Mouse (Mus musculus): ENCODE data around the gene Zfp598. TPM values are rescaled to one million over a fixed set of nuclear protein-coding genes. Genes with fewer than 3 reads are reported as not detected.
A peak's percentile ranks its signal among the peaks of the same experiment; 100 is the strongest.
"Not testable (repeated sequence)": the region's sequence is repeated elsewhere in the genome, so short reads cannot be mapped to it uniquely, and the experiment has no call there.

The Zfp598 gene
- polyA plus RNA-seq, 1 experiment = 59.7 TPM

GRCm38 (mm10) chr17:24719494-24720222, 50.2 kb downstream of the Zfp598 start:
- peaks cover 7% of the 10 kb centered on the region; the same call in 1 of the 2 replicates for H3K4me1 ChIP-seq (ENCODE audit: control insufficient read depth, insufficient read depth, insufficient read length)
- H3K4me3 ChIP-seq (ENCODE audit: extremely low read depth, insufficient read depth, insufficient read length) = peak overlapping the region; percentile 79
- TF ChIP-seq CTCF (IDR thresholded peaks at IDR 0.05; ENCODE audit: extremely low read depth, insufficient read depth, insufficient read length, insufficient replicate concordance) (no peak), POLR2A (IDR thresholded peaks at IDR 0.05; ENCODE audit: low read depth, low read length) (peak; percentile 86)
- peak overlapping the region; percentile 76 for H3K27ac ChIP-seq (ENCODE audit: insufficient read depth, low read length)
- H3K27me3 ChIP-seq (ENCODE audit: control insufficient read depth, insufficient read depth, low read length) = no peaks in the 10 kb centered on the region
- peak; percentile 96 to 97 for DNase-seq (ENCODE audit: low read depth in 1 of 2, low spot score in 2 of 2)
- H3K36me3 ChIP-seq (ENCODE audit: control insufficient read depth, insufficient read depth, low read length) = peaks cover 14% of the 10 kb centered on the region
- under 1% methylated on average over 61 of the region's 61 CpGs for WGBS

- not testable (repeated sequence) for H3K4me1 ChIP-seq (ENCODE audit: control insufficient read depth, insufficient read depth, insufficient read length); H3K27me3 ChIP-seq (ENCODE audit: control insufficient read depth, insufficient read depth, low read length); H3K27ac ChIP-seq (ENCODE audit: insufficient read depth, low read length); DNase-seq (ENCODE audit: low read depth in 1 of 2, low spot score in 2 of 2)
- peaks cover 14% of the 10 kb centered on the region for H3K36me3 ChIP-seq (ENCODE audit: control insufficient read depth, insufficient read depth, low read length)
- H3K4me3 ChIP-seq (ENCODE audit: extremely low read depth, insufficient read depth, insufficient read length) = peak overlapping the region; percentile 66
- WGBS = 2% methylated on average over 11 of the region's 11 CpGs
These were observed 51.1 kb downstream of the Zfp598 start for GRCm38 (mm10) chr17:24720616-24721015.

- DNase-seq (ENCODE audit: low read depth in 1 of 2, low spot score in 2 of 2); H3K27me3 ChIP-seq (ENCODE audit: control insufficient read depth, insufficient read depth, low read length); H3K4me3 ChIP-seq (ENCODE audit: extremely low read depth, insufficient read depth, insufficient read length); H3K4me1 ChIP-seq (ENCODE audit: control insufficient read depth, insufficient read depth, insufficient read length); H3K27ac ChIP-seq (ENCODE audit: insufficient read depth, low read length): not testable (repeated sequence)
- peaks cover 12% of the 10 kb centered on the region for H3K36me3 ChIP-seq (ENCODE audit: control insufficient read depth, insufficient read depth, low read length)
- WGBS = 60% methylated on average over 7 of the region's 7 CpGs
These were observed 52.0 kb downstream of the Zfp598 start for GRCm38 (mm10) chr17:24721383-24721955.

DNA sequence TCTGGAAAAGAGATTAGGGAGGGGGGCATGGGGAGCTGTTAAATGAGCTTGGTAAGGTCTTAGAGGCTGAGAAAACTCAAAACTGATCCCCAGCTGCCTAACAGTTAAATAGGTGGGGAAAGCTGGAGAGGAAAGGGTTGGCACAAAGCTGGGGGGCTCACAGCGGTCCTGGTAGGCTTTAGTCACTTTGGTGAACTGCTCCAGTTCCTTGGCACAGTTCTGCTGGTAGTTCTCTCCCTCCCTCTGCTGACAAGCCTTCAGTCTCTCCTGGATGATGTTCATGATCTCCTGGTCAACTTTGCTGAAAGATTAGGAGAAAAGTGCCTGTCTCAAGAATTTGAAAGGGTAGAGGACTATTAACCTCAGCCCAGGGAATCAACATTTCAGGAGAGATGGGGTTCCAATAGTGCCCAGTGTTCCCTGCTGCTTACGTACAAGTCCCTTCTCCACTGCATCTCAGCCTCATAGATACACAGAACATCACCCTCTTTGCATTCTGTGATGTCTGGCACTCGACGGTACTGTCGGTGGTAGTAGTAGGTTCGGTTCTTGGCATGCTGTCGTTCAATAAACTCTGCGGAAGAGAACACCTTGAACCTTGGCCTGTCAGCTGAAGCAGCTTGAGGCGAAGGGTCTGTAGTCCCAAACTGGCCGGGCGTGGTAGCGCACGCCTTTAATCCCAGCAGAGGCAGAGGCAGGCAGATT, 52.9 kb downstream of the Zfp598 start:
- Histone ChIP-seq H3K4me1 (ENCODE audit: control insufficient read depth, insufficient read depth, insufficient read length) (peaks cover 7% of the 10 kb centered on the region), H3K4me3 (ENCODE audit: extremely low read depth, insufficient read depth, insufficient read length) (no peak overlapping the region), H3K36me3 (ENCODE audit: control insufficient read depth, insufficient read depth, low read length) (peaks cover 12% of the 10 kb centered on the region), H3K27ac (ENCODE audit: insufficient read depth, low read length) (no peak overlapping the region), H3K27me3 (ENCODE audit: control insufficient read depth, insufficient read depth, low read length) (no peaks in the 10 kb centered on the region)
- TF ChIP-seq POLR2A (IDR thresholded peaks at IDR 0.05; ENCODE audit: low read depth, low read length) = no peak
- 57% methylated on average over 13 of the region's 13 CpGs for WGBS
- DNase-seq (ENCODE audit: low read depth in 1 of 2, low spot score in 2 of 2) = no peak

DNA sequence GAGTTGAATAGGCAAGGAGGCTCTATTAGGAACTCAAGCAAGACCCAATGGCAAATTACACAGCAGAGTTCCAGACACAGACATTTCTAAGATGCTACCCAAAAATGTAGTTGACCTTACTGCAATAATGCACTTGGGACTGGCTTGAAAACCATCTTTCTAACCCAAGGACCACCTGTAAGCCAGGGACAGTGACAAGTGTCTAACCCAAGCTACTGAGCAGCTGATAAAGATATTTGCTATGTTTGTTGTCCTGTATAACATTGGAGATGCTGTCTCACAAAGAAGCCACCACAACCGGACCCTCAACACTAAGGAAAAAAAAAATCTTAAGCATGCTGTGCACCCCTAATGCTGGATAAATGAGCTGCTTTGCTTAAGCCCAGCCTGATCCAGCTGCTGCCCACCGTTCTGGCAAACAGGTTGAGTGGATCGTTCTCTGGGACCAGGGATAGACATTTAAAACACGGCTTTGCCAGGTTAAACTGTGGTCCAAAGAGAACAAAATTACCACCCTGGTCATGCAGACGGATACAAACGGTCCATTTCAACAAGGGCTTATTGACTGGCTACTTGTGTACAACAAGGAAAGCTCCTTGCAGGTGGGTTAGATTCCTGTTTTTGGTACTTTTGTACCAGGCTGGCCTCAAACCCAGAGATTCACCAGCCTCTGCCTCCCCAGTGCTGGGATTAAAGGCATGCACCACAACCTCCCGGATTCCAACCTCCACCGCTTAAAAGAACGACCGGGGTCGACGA, 53.8 kb downstream of the Zfp598 start:
- 3% methylated on average over 12 of the region's 12 CpGs for WGBS
- H3K4me1 ChIP-seq (ENCODE audit: control insufficient read depth, insufficient read depth, insufficient read length) = peaks cover 7% of the 10 kb centered on the region
- no peak for TF ChIP-seq CTCF (IDR thresholded peaks at IDR 0.05; ENCODE audit: extremely low read depth, insufficient read depth, insufficient read length, insufficient replicate concordance)
- no peak for TF ChIP-seq POLR2A (IDR thresholded peaks at IDR 0.05; ENCODE audit: low read depth, low read length)

GRCm38 (mm10) chr17:24723881-24724180, 54.3 kb downstream of the Zfp598 start:
- peaks cover 7% of the 10 kb centered on the region for H3K4me1 ChIP-seq (ENCODE audit: control insufficient read depth, insufficient read depth, insufficient read length)
- H3K4me3 ChIP-seq (ENCODE audit: extremely low read depth, insufficient read depth, insufficient read length) = peak overlapping the region; percentile 98
- peaks cover 12% of the 10 kb centered on the region for H3K36me3 ChIP-seq (ENCODE audit: control insufficient read depth, insufficient read depth, low read length)
- under 1% methylated on average over 15 of the region's 15 CpGs for WGBS
- TF ChIP-seq CTCF (IDR thresholded peaks at IDR 0.05; ENCODE audit: extremely low read depth, insufficient read depth, insufficient read length, insufficient replicate concordance) (no peak), POLR2A (IDR thresholded peaks at IDR 0.05; ENCODE audit: low read depth, low read length) (no peak)
- no peak for DNase-seq (ENCODE audit: low read depth in 1 of 2, low spot score in 2 of 2)
- H3K27me3 ChIP-seq (ENCODE audit: control insufficient read depth, insufficient read depth, low read length) = no peaks in the 10 kb centered on the region
- peak overlapping the region; percentile 89 for H3K27ac ChIP-seq (ENCODE audit: insufficient read depth, low read length)

More for the DNA sequence above, 53.8 kb downstream of the Zfp598 start:
- Histone ChIP-seq H3K27me3 (ENCODE audit: control insufficient read depth, insufficient read depth, low read length) (no peaks in the 10 kb centered on the region), H3K36me3 (ENCODE audit: control insufficient read depth, insufficient read depth, low read length) (peaks cover 12% of the 10 kb centered on the region), H3K27ac (ENCODE audit: insufficient read depth, low read length) (peak overlapping the region; percentile 89; the same call in 1 of the 2 replicates), H3K4me3 (ENCODE audit: extremely low read depth, insufficient read depth, insufficient read length) (peak overlapping the region; percentile 98)
- no peak for DNase-seq (ENCODE audit: low read depth in 1 of 2, low spot score in 2 of 2)
